Mouse (Mus musculus) limb, embryonic 10.5 days (tissue): ENCODE measurements around the gene Dnajc27. TPM values are rescaled to one million over a fixed set of nuclear protein-coding genes. Genes with fewer than 3 reads are reported as not detected.

Experiments
- polyA plus RNA-seq: library from polyadenylated mRNA; unstranded; fragments of >200 nt; fragmentation: Nextera tagmentation; extraction: Ambion mirVana; gene quantifications from 2 replicates; pipeline ENCODE4 v1.2.1, GENCODE M21; 2016

Gene Dnajc27
- polyA plus RNA-seq, 1 experiment from 2014 or later, result 11.7 TPM

Other genes starting within 250 kb of the Dnajc27 start
- 4.0 and 4.5 TPM in 2 replicates for gene Pomc, start 127.6 kb upstream of the Dnajc27 start, polyA plus RNA-seq
- 4.8 and 8.4 TPM in 2 replicates for gene Efr3b, start 43.7 kb upstream of the Dnajc27 start, polyA plus RNA-seq
- 8.1 and 8.4 TPM in 2 replicates for gene Adcy3, start 50.5 kb downstream of the Dnajc27 start, polyA plus RNA-seq
- 5.9 and 6.0 TPM in 2 replicates for gene Ptrhd1, start 151.4 kb downstream of the Dnajc27 start, polyA plus RNA-seq
- gene Cenpo, start 151.7 kb downstream of the Dnajc27 start, polyA plus RNA-seq, result 20.9 and 22.0 TPM in 2 replicates